Mouse (Mus musculus): ENCODE measurements at regions not wholly inside any gene's neighbourhood (a gene's known extent, or its start where the extent isn't known, plus 50 kb on each side); places are given as distances from the start of the nearest gene placed in this dataset.

- no peaks in the 10 kb centered on the region for H3K4me1 ChIP-seq (ENCODE audit: control insufficient read depth, insufficient read depth, low read length)
- H3K4me2 ChIP-seq (ENCODE audit: low read length): no peak overlapping the region
- DNase-seq (ENCODE audit: low spot score) (peak; percentile 72), ATAC-seq (peak; percentile 74)
- H3K9me3 ChIP-seq (replicated peaks; ENCODE audit: control insufficient read depth, low read length): no peaks in the 10 kb centered on the region
- H3K36me3 ChIP-seq (ENCODE audit: control insufficient read depth, insufficient read depth, low read length): no peaks in the 10 kb centered on the region
- H3K27me3 ChIP-seq (replicated peaks; ENCODE audit: control insufficient read depth, insufficient read depth, low read length): no peaks in the 10 kb centered on the region
- no peak overlapping the region for H3K9ac ChIP-seq (ENCODE audit: low read length)
- 65% methylated on average over 2 of the region's 2 CpGs for WGBS
- no peak overlapping the region for H3K4me3 ChIP-seq (ENCODE audit: low read depth, low read length)
- no peak overlapping the region for H3K27ac ChIP-seq (ENCODE audit: low read depth, low read length)
These were observed 52.2 kb downstream of the Aldoart1 start for GRCm38 (mm10) chr4:72800014-72800786.

DNA sequence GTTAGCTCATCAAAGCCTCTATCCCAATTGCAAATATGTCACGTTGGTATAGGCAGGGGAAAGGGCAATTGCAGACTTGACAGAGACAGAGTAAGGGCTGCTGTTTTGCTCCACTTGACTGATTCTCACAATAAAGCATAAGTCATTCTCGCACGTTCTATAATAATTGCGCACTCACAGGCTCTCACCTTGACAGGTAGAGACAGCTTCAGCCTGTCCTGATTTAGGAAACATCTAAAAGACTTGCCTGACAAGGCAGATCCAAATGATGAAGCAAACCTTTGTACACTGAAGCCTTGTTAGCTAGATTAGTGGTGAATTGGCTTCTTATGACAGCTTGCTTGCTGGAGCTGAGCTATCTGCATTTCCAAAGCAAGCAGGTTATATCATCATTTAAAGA is 52.9 kb downstream of the Aldoart1 start:
- H3K9ac ChIP-seq (ENCODE audit: low read length): no peak overlapping the region
- no peaks in the 10 kb centered on the region for H3K9me3 ChIP-seq (replicated peaks; ENCODE audit: control insufficient read depth, low read length)
- DNase-seq (ENCODE audit: low spot score) (no peak), ATAC-seq (peak; percentile 52; the same call in 1 of the 2 replicates)
- H3K27ac ChIP-seq (ENCODE audit: low read depth, low read length): no peak overlapping the region; the same call in 1 of the 2 replicates
- no peaks in the 10 kb centered on the region for H3K36me3 ChIP-seq (ENCODE audit: control insufficient read depth, insufficient read depth, low read length)
- H3K27me3 ChIP-seq (replicated peaks; ENCODE audit: control insufficient read depth, insufficient read depth, low read length): no peaks in the 10 kb centered on the region
- WGBS: 74% methylated on average over 4 of the region's 4 CpGs
- H3K4me2 ChIP-seq (ENCODE audit: low read length): no peak overlapping the region
- no peaks in the 10 kb centered on the region for H3K4me1 ChIP-seq (ENCODE audit: control insufficient read depth, insufficient read depth, low read length)
- no peak overlapping the region for H3K4me3 ChIP-seq (ENCODE audit: low read depth, low read length)

DNA sequence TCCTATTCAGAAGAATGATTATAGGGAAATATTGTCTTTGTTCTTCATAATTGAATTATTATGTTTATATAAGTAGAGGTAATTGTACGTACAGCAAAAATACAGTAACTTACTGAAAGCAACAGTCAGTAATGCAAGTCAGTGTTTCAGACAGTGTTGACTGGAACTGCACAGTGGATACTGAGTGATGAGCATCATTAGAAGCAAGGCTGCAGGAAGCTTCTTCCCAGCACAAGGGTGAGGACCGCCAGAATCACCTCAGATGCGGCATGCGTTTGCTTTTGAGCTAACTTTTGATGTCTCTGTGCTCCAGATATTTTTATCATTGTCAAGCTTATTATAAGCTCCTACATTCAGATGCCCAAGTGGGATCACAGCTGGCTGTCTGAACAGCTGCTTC is 63.6 kb downstream of the Aldoart1 start:
- no peak for ATAC-seq

GRCm38 (mm10) chr4:72766896-72767295 is 85.5 kb downstream of the Aldoart1 start:
- no peaks in the 10 kb centered on the region for H3K9me3 ChIP-seq (replicated peaks; ENCODE audit: control insufficient read depth, low read length)
- H3K27ac ChIP-seq (ENCODE audit: low read depth, low read length): no peak overlapping the region
- ATAC-seq (peak; percentile 88), DNase-seq (ENCODE audit: low spot score) (peak; percentile 72)
- no peak overlapping the region for H3K9ac ChIP-seq (ENCODE audit: low read length)
- WGBS: 69% methylated on average over 5 of the region's 5 CpGs
- H3K36me3 ChIP-seq (ENCODE audit: control insufficient read depth, insufficient read depth, low read length): no peaks in the 10 kb centered on the region
- no peak overlapping the region for H3K4me3 ChIP-seq (ENCODE audit: low read depth, low read length)
- no peaks in the 10 kb centered on the region for H3K27me3 ChIP-seq (replicated peaks; ENCODE audit: control insufficient read depth, insufficient read depth, low read length)
- peaks cover 3% of the 10 kb centered on the region; the same call in 1 of the 2 replicates for H3K4me1 ChIP-seq (ENCODE audit: control insufficient read depth, insufficient read depth, low read length)
- no peak overlapping the region for H3K4me2 ChIP-seq (ENCODE audit: low read length)

More for the DNA sequence above, 63.6 kb downstream of the Aldoart1 start:
- Histone ChIP-seq H3K36me3 (ENCODE audit: control insufficient read depth, insufficient read depth, low read length) (no peaks in the 10 kb centered on the region), H3K27me3 (replicated peaks; ENCODE audit: control insufficient read depth, insufficient read depth, low read length) (no peaks in the 10 kb centered on the region), H3K4me2 (ENCODE audit: low read length) (no peak overlapping the region), H3K4me1 (ENCODE audit: control insufficient read depth, insufficient read depth, low read length) (no peaks in the 10 kb centered on the region), H3K27ac (ENCODE audit: low read depth, low read length) (no peak overlapping the region), H3K4me3 (ENCODE audit: low read depth, low read length) (no peak overlapping the region), H3K9me3 (replicated peaks; ENCODE audit: control insufficient read depth, low read length) (no peaks in the 10 kb centered on the region), H3K9ac (ENCODE audit: low read length) (no peak overlapping the region)
- peak; percentile 15 for DNase-seq (ENCODE audit: low spot score)
- 88% methylated on average over 4 of the region's 4 CpGs for WGBS

- Histone ChIP-seq H3K9me3 (replicated peaks; ENCODE audit: control insufficient read depth, low read length) (no peaks in the 10 kb centered on the region), H3K36me3 (ENCODE audit: control insufficient read depth, insufficient read depth, low read length) (no peaks in the 10 kb centered on the region), H3K27me3 (replicated peaks; ENCODE audit: control insufficient read depth, insufficient read depth, low read length) (no peaks in the 10 kb centered on the region), H3K4me2 (ENCODE audit: low read length) (no peak overlapping the region), H3K27ac (ENCODE audit: low read depth, low read length) (no peak overlapping the region), H3K9ac (ENCODE audit: low read length) (no peak overlapping the region), H3K4me1 (ENCODE audit: control insufficient read depth, insufficient read depth, low read length) (peaks cover 3% of the 10 kb centered on the region; the same call in 1 of the 2 replicates), H3K4me3 (ENCODE audit: low read depth, low read length) (no peak overlapping the region)
- ATAC-seq: peak; percentile 77
- WGBS: 51% methylated on average over 2 of the region's 2 CpGs
- DNase-seq (ENCODE audit: low spot score): peak; percentile 42
These were observed 86.0 kb downstream of the Aldoart1 start for GRCm38 (mm10) chr4:72766386-72766785.
